Mouse (Mus musculus): ENCODE data around the gene 5330417C22Rik. TPM values are rescaled to one million over a fixed set of nuclear protein-coding genes. Genes with fewer than 3 reads are reported as not detected.

Gene 5330417C22Rik
- polyA plus RNA-seq, 1 experiment from 2014 or later, result 3.1 TPM

GRCm38 (mm10) chr3:108423006-108423405 lies 113.3 kb downstream of the 5330417C22Rik start:
- Histone ChIP-seq H3K9me3 (replicated peaks) (no peaks in the 10 kb centered on the region), H3K27me3 (no peaks in the 10 kb centered on the region), H3K9ac (peak overlapping the region; percentile 56; the same call in 1 of the 2 replicates), H3K4me3 (no peak overlapping the region), H3K36me3 (peaks cover 27% of the 10 kb centered on the region), H3K27ac (peak overlapping the region; percentile 83), H3K4me2 (replicated peaks) (peak overlapping the region; percentile 50; the same call in 1 of the 2 replicates), H3K4me1 (peaks cover 49% of the 10 kb centered on the region)
- 30% methylated on average over 6 of the region's 6 CpGs for WGBS
- no peak for ATAC-seq (ENCODE audit: low FRiP score)

DNA sequence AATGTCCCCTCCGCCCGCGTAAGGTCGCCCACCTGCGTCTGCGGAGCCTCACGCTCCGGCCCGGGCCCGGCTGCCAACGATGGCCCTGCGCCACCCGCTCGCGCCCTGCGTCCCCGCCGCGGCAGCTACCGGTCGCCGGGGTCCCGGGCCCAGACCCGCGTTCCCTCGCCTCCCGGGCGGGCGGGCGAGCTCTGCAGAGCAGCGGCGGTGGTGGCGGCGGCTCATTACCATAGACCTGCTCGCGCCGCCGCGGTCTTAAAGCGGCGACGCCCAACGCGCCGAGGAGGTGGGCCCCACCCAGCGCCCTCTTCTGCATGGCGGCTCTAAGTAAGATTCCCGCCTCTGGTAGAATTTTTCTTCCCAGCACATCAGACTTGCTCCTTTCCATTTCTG lies 120.5 kb downstream of the 5330417C22Rik start:
- Histone ChIP-seq H3K27me3 (peaks cover 9% of the 10 kb centered on the region), H3K4me3 (peak overlapping the region; percentile 87), H3K36me3 (peaks cover 30% of the 10 kb centered on the region), H3K9ac (peak overlapping the region; percentile 98), H3K9me3 (replicated peaks) (peaks cover 5% of the 10 kb centered on the region; the same call in 1 of the 2 replicates), H3K4me1 (peaks cover 42% of the 10 kb centered on the region), H3K4me2 (replicated peaks) (peak overlapping the region; percentile 85), H3K27ac (peak overlapping the region; percentile 90)
- WGBS, result under 1% methylated on average over 42 of the region's 48 CpGs
- peak; percentile 73 for ATAC-seq (ENCODE audit: low FRiP score)

DNA sequence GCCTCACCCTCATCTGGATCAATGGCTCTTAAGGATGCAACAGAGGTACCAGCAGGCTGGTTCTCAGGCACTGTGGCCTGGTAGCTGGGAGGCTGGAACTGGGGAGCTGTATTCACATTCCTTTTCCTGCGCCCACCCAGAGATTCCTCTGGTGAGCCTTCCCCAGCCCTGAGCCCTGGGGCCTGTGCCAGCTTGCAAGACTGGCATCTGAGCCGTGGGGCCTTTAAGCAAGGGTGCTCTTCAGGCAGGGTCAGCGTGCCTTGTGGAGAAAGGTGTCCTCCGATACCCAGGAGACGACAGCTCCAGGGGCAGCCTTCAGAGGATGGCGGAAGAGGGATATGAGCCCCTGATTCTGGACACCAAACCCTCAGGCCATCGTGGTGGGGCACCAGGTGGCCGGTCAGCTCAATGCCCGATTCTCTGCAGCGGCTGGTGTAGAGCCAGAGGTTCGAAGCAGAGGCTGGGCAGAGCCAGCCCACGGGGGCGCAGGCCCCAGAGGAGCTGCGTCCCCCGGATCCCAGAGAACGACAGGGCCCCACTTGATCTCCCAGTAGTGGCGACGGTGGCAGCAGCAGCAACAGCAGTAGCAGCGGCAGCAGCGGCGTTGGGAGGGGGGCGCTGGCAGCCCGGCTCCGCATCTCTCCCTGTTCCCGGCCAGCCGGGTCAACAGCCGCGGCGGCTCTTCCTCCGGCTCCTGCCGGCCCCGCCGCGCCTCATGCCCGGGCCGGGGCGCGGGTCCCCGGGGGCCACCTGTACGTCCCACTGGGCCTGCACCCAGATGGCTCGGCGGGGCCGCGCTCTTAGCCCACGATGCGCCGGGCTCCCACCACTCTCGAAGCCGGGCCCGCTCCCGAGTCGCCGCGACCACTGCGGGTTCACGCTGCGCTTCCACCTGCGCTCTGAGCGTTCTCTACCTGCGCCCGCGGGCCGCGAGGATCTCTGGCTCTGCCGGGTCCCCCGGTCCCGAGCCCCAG lies 121.2 kb downstream of the 5330417C22Rik start, which contains the start of gene Celsr2:
Gene Celsr2 (minus strand): TSS at position 696 of the 974 bp plus-strand sequence.
- WGBS, result 3% methylated on average over 65 of the region's 67 CpGs

GRCm38 (mm10) chr3:108413634-108414360 lies 122.5 kb downstream of the 5330417C22Rik start:
- H3K4me2 ChIP-seq (replicated peaks), result peak overlapping the region; percentile 85
- H3K4me1 ChIP-seq, result peaks cover 62% of the 10 kb centered on the region
- H3K4me3 ChIP-seq, result peak overlapping the region; percentile 87
- H3K9me3 ChIP-seq (replicated peaks), result peaks cover 5% of the 10 kb centered on the region; the same call in 1 of the 2 replicates
- H3K27ac ChIP-seq, result no peak overlapping the region
- peak overlapping the region; percentile 24; the same call in 1 of the 2 replicates for H3K9ac ChIP-seq
- no peak for ATAC-seq (ENCODE audit: low FRiP score)
- H3K27me3 ChIP-seq, result peaks cover 9% of the 10 kb centered on the region
- H3K36me3 ChIP-seq, result peaks cover 43% of the 10 kb centered on the region
- whole genome bisulfite sequencing, result 96% methylated on average over 35 of the region's 35 CpGs

More for the DNA sequence above, 121.2 kb downstream of the 5330417C22Rik start, which contains the start of gene Celsr2:
- peak; percentile 10 for ATAC-seq (ENCODE audit: low FRiP score)
- H3K27me3 ChIP-seq, result peaks cover 9% of the 10 kb centered on the region
- peaks cover 35% of the 10 kb centered on the region for H3K36me3 ChIP-seq
- H3K4me2 ChIP-seq (replicated peaks), result peak within 1 kb of the TSS; percentile 85
- H3K27ac ChIP-seq, result peak within 1 kb of the TSS; percentile 90
- H3K4me3 ChIP-seq, result peak within 1 kb of the TSS; percentile 87
- peaks cover 5% of the 10 kb centered on the region; the same call in 1 of the 2 replicates for H3K9me3 ChIP-seq (replicated peaks)
- H3K4me1 ChIP-seq, result peaks cover 48% of the 10 kb centered on the region
- peak within 1 kb of the TSS; percentile 98 for H3K9ac ChIP-seq

DNA sequence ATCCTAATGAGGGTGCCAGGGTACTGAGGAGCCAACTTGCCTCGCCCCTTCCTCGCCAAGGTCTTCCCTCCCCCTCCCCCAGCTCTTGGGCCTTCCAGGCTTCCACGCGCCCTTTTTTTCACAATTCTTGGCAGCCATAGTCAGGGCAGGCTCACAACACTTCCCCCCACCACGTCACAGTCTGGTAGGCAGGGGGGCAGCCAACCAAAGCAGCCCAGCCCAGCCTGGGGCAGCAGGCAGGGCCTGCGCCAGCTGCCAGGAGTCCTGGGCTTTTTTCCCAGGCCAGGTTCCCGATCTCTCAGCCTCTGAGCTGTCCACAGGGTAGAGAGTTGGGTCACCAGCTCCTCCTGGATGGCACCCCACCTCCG lies 124.6 kb downstream of the 5330417C22Rik start:
- Histone ChIP-seq H3K36me3 (peaks cover 58% of the 10 kb centered on the region), H3K27ac (peak overlapping the region; percentile 99), H3K4me2 (replicated peaks) (peak overlapping the region; percentile 70), H3K9me3 (replicated peaks) (peaks cover 5% of the 10 kb centered on the region; the same call in 1 of the 2 replicates), H3K27me3 (peaks cover 4% of the 10 kb centered on the region), H3K4me3 (peak overlapping the region; percentile 38), H3K4me1 (peaks cover 78% of the 10 kb centered on the region), H3K9ac (peak overlapping the region; percentile 77)
- peak; percentile 65 for ATAC-seq (ENCODE audit: low FRiP score)
- WGBS, result 19% methylated on average over 8 of the region's 8 CpGs

DNA sequence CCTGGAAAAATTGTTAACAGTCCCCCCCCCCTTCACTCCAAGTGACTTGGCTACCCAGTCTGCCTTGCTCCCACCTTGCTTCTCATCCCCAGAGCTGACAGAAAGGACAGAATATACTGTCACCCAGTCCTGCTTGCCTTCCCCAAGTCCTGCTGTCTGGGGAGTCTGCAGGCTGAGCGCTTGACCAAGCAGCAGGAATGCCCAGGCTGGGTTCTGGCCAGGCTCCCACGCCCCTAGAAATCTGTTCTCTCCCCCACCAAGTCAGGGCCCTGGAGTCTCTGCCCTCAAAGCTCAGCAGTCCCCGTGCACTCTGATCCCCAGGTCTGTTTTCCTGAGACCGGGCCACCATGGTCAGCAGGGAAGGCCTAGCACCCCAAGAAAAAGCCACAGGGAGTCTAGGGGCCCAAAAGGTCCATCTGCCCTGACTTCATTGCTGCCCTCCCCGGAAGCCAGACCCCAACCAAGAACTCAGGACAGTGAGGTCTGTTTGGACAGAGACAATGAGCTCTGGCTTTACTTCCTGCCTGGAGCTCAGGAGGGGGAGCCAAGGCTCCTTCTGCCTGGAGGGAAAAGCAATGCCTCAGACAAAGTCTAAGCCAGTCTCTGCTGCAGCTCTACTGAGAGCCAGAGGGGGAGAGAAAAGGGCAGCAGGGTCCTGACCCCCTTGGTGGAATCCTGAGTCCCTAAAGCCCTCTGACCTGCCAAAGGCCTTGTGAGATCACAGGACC lies 125.1 kb downstream of the 5330417C22Rik start:
- ATAC-seq (ENCODE audit: low FRiP score), result peak; percentile 17
- peak overlapping the region; percentile 38 for H3K4me3 ChIP-seq
- no peaks in the 10 kb centered on the region for H3K27me3 ChIP-seq
- H3K4me1 ChIP-seq, result peaks cover 84% of the 10 kb centered on the region
- H3K9me3 ChIP-seq (replicated peaks), result peaks cover 5% of the 10 kb centered on the region; the same call in 1 of the 2 replicates
- 14% methylated on average over 5 of the region's 5 CpGs for WGBS
- H3K27ac ChIP-seq, result peak overlapping the region; percentile 99
- peak overlapping the region; percentile 70 for H3K4me2 ChIP-seq (replicated peaks)
- peaks cover 63% of the 10 kb centered on the region for H3K36me3 ChIP-seq
- peak overlapping the region; percentile 77 for H3K9ac ChIP-seq

GRCm38 (mm10) chr3:108410359-108410714 lies 126.0 kb downstream of the 5330417C22Rik start:
- ATAC-seq (ENCODE audit: low FRiP score), result peak; percentile 47
- H3K9ac ChIP-seq, result peak overlapping the region; percentile 77
- H3K4me1 ChIP-seq, result peaks cover 92% of the 10 kb centered on the region
- H3K27ac ChIP-seq, result peak overlapping the region; percentile 99
- peak overlapping the region; percentile 38 for H3K4me3 ChIP-seq
- H3K36me3 ChIP-seq, result peaks cover 70% of the 10 kb centered on the region
- peak overlapping the region; percentile 70 for H3K4me2 ChIP-seq (replicated peaks)
- no peaks in the 10 kb centered on the region for H3K27me3 ChIP-seq
- WGBS, result 12% methylated on average over 5 of the region's 5 CpGs
- peaks cover 5% of the 10 kb centered on the region; the same call in 1 of the 2 replicates for H3K9me3 ChIP-seq (replicated peaks)

DNA sequence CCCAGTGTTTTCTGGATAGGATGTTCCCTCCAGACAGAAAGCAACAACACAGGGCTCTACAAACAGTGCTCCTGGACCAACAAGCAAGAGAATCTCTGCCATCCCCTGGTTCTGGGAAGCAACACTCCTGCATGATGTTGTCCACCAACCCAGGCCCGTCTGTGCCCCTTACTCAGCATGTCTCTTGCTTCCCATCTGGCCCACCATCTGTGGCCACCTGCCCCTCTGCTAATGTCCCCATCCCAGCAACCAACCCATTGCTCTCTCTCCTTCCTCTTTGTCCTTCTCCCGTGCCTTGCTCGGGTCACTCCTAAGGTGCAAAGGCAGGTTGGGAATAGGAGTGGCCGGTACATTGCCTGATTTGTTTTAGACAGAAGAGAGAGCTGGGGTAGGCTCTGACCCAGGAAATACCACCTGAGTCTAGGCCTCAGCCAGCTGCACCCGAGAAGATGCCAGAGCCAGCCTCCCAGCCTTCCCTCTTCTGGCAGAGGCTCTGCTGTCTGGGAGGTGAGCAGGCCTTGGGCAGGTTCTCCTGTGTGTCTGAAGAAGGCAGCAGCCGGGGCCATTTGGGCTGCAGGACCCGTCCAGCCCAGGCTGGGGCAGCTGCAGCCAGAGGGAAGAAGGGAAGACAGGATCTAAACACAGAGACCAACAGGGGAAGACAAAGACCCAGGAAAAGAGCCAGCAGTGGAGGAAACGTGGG lies 126.5 kb downstream of the 5330417C22Rik start:
- Histone ChIP-seq H3K27me3 (no peaks in the 10 kb centered on the region), H3K27ac (peak overlapping the region; percentile 99), H3K9me3 (replicated peaks) (peaks cover 5% of the 10 kb centered on the region; the same call in 1 of the 2 replicates), H3K36me3 (peaks cover 73% of the 10 kb centered on the region), H3K4me3 (peak overlapping the region; percentile 38), H3K4me2 (replicated peaks) (peak overlapping the region; percentile 70), H3K9ac (peak overlapping the region; percentile 77), H3K4me1 (peaks cover 92% of the 10 kb centered on the region)
- peak; percentile 0; the same call in 1 of the 2 replicates for ATAC-seq (ENCODE audit: low FRiP score)
- WGBS, result 24% methylated on average over 8 of the region's 8 CpGs

GRCm38 (mm10) chr3:108408517-108409008 lies 127.8 kb downstream of the 5330417C22Rik start:
- no peak for ATAC-seq (ENCODE audit: low FRiP score)
- H3K4me1 ChIP-seq, result peaks cover 90% of the 10 kb centered on the region

GRCm38 (mm10) chr3:108406306-108406885 lies 129.9 kb downstream of the 5330417C22Rik start:
- ATAC-seq (ENCODE audit: low FRiP score), result no peak
- peak overlapping the region; percentile 87 for H3K27ac ChIP-seq
- H3K36me3 ChIP-seq, result peaks cover 75% of the 10 kb centered on the region
- H3K4me3 ChIP-seq, result no peak overlapping the region
- no peaks in the 10 kb centered on the region for H3K27me3 ChIP-seq
- 76% methylated on average over 24 of the region's 24 CpGs for WGBS
- H3K4me1 ChIP-seq, result peaks cover 84% of the 10 kb centered on the region
- H3K4me2 ChIP-seq (replicated peaks), result peak overlapping the region; percentile 27; the same call in 1 of the 2 replicates
- H3K9me3 ChIP-seq (replicated peaks), result no peaks in the 10 kb centered on the region
- peak overlapping the region; percentile 51 for H3K9ac ChIP-seq

More at GRCm38 (mm10) chr3:108408517-108409008, 127.8 kb downstream of the 5330417C22Rik start:
- Histone ChIP-seq H3K4me2 (replicated peaks) (peak overlapping the region; percentile 70), H3K9ac (0 out of 2 replicates have a peak overlapping the region, but pooled peaks have one; percentile 41), H3K4me3 (no peak overlapping the region), H3K27me3 (no peaks in the 10 kb centered on the region), H3K9me3 (replicated peaks) (peaks cover 5% of the 10 kb centered on the region; the same call in 1 of the 2 replicates), H3K27ac (peak overlapping the region; percentile 48; the same call in 1 of the 2 replicates), H3K36me3 (peaks cover 73% of the 10 kb centered on the region)
- 84% methylated on average over 8 of the region's 8 CpGs for WGBS

Measured in hindbrain, embryonic 12.5 days (tissue).